Mouse (Mus musculus): ENCODE measurements around the gene Cyb5rl. TPM values are rescaled to one million over a fixed set of nuclear protein-coding genes. Genes with fewer than 3 reads are reported as not detected.

The Cyb5rl gene
- total RNA-seq, 1 experiment: 9.3 TPM

- H3K4me1 ChIP-seq (ENCODE audit: control insufficient read depth in 2 of 2, insufficient read depth in 2 of 2, low read length in 2 of 2, poor library complexity in 1 of 2): peaks cover 0 to 9% of the 10 kb centered on the region in 2 experiments; a peak in 2 of 4 replicates
Measured at GRCm38 (mm10) chr4:107126389-107126788, 59.6 kb downstream of the Cyb5rl start.

GRCm38 (mm10) chr4:107126891-107127524, 60.2 kb downstream of the Cyb5rl start:
- H3K4me3 ChIP-seq (ENCODE audit: insufficient read depth in 1 of 2, low read depth in 1 of 2, low read length in 2 of 2, poor library complexity in 1 of 2, severe bottlenecking in 1 of 2): no peak overlapping the region
- H3K4me1 ChIP-seq (ENCODE audit: control insufficient read depth in 2 of 2, insufficient read depth in 2 of 2, low read length in 2 of 2, poor library complexity in 1 of 2): peaks cover 0 to 9% of the 10 kb centered on the region in 2 experiments; a peak in 2 of 4 replicates
- TF ChIP-seq ZNF384 (IDR thresholded peaks at IDR 0.05; ENCODE audit: low read depth, low read length) (no peak), MAFK (IDR thresholded peaks at IDR 0.05; ENCODE audit: insufficient read depth, low read depth, low read length) (no peak), HCFC1 (IDR thresholded peaks at IDR 0.05; ENCODE audit: borderline replicate concordance, insufficient read depth, low read length) (no peak), ZC3H11A (IDR thresholded peaks at IDR 0.05; ENCODE audit: borderline replicate concordance, low read depth, low read length) (no peak), CHD2 (IDR thresholded peaks at IDR 0.05; ENCODE audit: low read depth, low read length) (no peak)
- H3K27ac ChIP-seq (ENCODE audit: insufficient read depth, low read depth, low read length, poor library complexity, severe bottlenecking): no peak overlapping the region
- in situ Hi-C loops (cut with MboI; ENCODE audit: low sequenced_read_pairs in 2 of 2, unreplicated experiment in 2 of 2): no loop called here
- H3K36me3 ChIP-seq (ENCODE audit: control insufficient read depth, insufficient read depth, low read length, poor library complexity, severe bottlenecking): no peaks in the 10 kb centered on the region
- no peaks in the 10 kb centered on the region for H3K9me3 ChIP-seq (ENCODE audit: control insufficient read depth, insufficient read depth, low read depth, low read length)
- DNase-seq (ENCODE audit: low read depth, low spot score): no peak
- H3K9ac ChIP-seq (ENCODE audit: insufficient read depth, low read depth, low read length, poor library complexity, severe bottlenecking): no peak overlapping the region

More at GRCm38 (mm10) chr4:107126389-107126788, 59.6 kb downstream of the Cyb5rl start:
- no peak for DNase-seq (ENCODE audit: low read depth, low spot score)
- no peaks in the 10 kb centered on the region for H3K36me3 ChIP-seq (ENCODE audit: control insufficient read depth, insufficient read depth, low read length, poor library complexity, severe bottlenecking)
- no peak overlapping the region for H3K4me3 ChIP-seq (ENCODE audit: insufficient read depth in 1 of 2, low read depth in 1 of 2, low read length in 2 of 2, poor library complexity in 1 of 2, severe bottlenecking in 1 of 2)
- no peak overlapping the region for H3K9ac ChIP-seq (ENCODE audit: insufficient read depth, low read depth, low read length, poor library complexity, severe bottlenecking)
- no peak for TF ChIP-seq ZNF384 (IDR thresholded peaks at IDR 0.05; ENCODE audit: low read depth, low read length)
- no peak for TF ChIP-seq ZC3H11A (IDR thresholded peaks at IDR 0.05; ENCODE audit: borderline replicate concordance, low read depth, low read length)
- TF ChIP-seq MAFK (IDR thresholded peaks at IDR 0.05; ENCODE audit: insufficient read depth, low read depth, low read length): no peak
- no peak for TF ChIP-seq HCFC1 (IDR thresholded peaks at IDR 0.05; ENCODE audit: borderline replicate concordance, insufficient read depth, low read length)
- no peak for TF ChIP-seq CHD2 (IDR thresholded peaks at IDR 0.05; ENCODE audit: low read depth, low read length)
- no peak overlapping the region for H3K27ac ChIP-seq (ENCODE audit: insufficient read depth, low read depth, low read length, poor library complexity, severe bottlenecking)
- in situ Hi-C loops (cut with MboI; ENCODE audit: low sequenced_read_pairs in 2 of 2, unreplicated experiment in 2 of 2): no loop called here
- H3K9me3 ChIP-seq (ENCODE audit: control insufficient read depth, insufficient read depth, low read depth, low read length): no peaks in the 10 kb centered on the region

DNA sequence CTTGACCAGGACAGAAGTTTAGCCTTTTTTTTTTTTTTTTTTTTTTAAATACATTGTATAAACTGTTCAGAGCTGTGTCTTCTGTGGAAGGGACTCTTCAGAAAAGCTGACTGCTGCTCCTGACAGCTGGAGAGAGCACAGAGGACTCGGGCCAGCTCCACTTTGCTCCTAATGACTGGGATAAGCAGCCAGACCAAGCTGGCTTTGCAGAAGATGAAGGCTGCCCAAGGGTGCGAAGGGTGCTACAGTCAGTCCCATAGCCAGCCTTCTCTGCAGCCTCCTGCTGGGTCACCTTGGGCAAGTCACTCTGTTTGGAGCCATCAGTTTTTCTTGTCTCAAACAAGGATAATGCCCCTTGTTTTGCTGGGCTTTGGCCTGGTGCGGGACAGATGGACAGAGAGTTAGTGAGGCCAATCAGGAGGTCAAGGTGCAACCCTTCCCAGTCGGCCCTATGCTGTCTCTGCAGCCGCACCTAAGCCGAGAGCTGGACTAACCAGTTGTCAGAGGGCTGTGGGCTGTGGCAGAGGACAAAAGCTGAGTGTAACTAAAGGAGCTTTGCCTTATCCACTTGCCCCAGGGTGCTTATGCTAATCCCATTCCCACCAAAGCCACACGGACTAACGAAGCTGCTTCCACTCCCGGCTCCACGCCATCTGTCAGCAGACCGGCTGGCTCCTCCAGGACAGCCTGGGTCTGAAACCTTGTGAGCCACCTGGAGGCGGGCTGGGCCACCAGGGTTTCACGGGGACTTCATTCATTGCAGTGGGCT, 61.3 kb downstream of the Cyb5rl start:
- no peak overlapping the region for H3K9ac ChIP-seq (ENCODE audit: insufficient read depth, low read depth, low read length, poor library complexity, severe bottlenecking)
- no peak for TF ChIP-seq ZC3H11A (IDR thresholded peaks at IDR 0.05; ENCODE audit: borderline replicate concordance, low read depth, low read length)
- TF ChIP-seq ZNF384 (IDR thresholded peaks at IDR 0.05; ENCODE audit: low read depth, low read length): no peak
- no peak for TF ChIP-seq HCFC1 (IDR thresholded peaks at IDR 0.05; ENCODE audit: borderline replicate concordance, insufficient read depth, low read length)
- TF ChIP-seq MAFK (IDR thresholded peaks at IDR 0.05; ENCODE audit: insufficient read depth, low read depth, low read length): no peak
- TF ChIP-seq CHD2 (IDR thresholded peaks at IDR 0.05; ENCODE audit: low read depth, low read length): no peak
- no peaks in the 10 kb centered on the region for H3K9me3 ChIP-seq (ENCODE audit: control insufficient read depth, insufficient read depth, low read depth, low read length)
- no peak overlapping the region for H3K4me3 ChIP-seq (ENCODE audit: insufficient read depth in 1 of 2, low read depth in 1 of 2, low read length in 2 of 2, poor library complexity in 1 of 2, severe bottlenecking in 1 of 2)
- peak; percentile 30 for DNase-seq (ENCODE audit: low read depth, low spot score)
- H3K36me3 ChIP-seq (ENCODE audit: control insufficient read depth, insufficient read depth, low read length, poor library complexity, severe bottlenecking): no peaks in the 10 kb centered on the region
- H3K27ac ChIP-seq (ENCODE audit: insufficient read depth, low read depth, low read length, poor library complexity, severe bottlenecking): no peak overlapping the region
- peaks cover 0 to 9% of the 10 kb centered on the region in 2 experiments; a peak in 2 of 4 replicates for H3K4me1 ChIP-seq (ENCODE audit: control insufficient read depth in 2 of 2, insufficient read depth in 2 of 2, low read length in 2 of 2, poor library complexity in 1 of 2)
- in situ Hi-C loops (cut with MboI; ENCODE audit: low sequenced_read_pairs in 2 of 2, unreplicated experiment in 2 of 2): no loop called here

- Histone ChIP-seq H3K27ac (ENCODE audit: insufficient read depth, low read depth, low read length, poor library complexity, severe bottlenecking) (no peak overlapping the region), H3K36me3 (ENCODE audit: control insufficient read depth, insufficient read depth, low read length, poor library complexity, severe bottlenecking) (no peaks in the 10 kb centered on the region), H3K9ac (ENCODE audit: insufficient read depth, low read depth, low read length, poor library complexity, severe bottlenecking) (no peak overlapping the region), H3K9me3 (ENCODE audit: control insufficient read depth, insufficient read depth, low read depth, low read length) (no peaks in the 10 kb centered on the region), H3K4me1 (ENCODE audit: control insufficient read depth in 2 of 2, insufficient read depth in 2 of 2, low read length in 2 of 2, poor library complexity in 1 of 2) (peaks cover 0 to 9% of the 10 kb centered on the region in 2 experiments; a peak in 2 of 4 replicates), H3K4me3 (ENCODE audit: insufficient read depth in 1 of 2, low read depth in 1 of 2, low read length in 2 of 2, poor library complexity in 1 of 2, severe bottlenecking in 1 of 2) (no peak overlapping the region)
- TF ChIP-seq MAFK (IDR thresholded peaks at IDR 0.05; ENCODE audit: insufficient read depth, low read depth, low read length) (no peak), HCFC1 (IDR thresholded peaks at IDR 0.05; ENCODE audit: borderline replicate concordance, insufficient read depth, low read length) (no peak), CHD2 (IDR thresholded peaks at IDR 0.05; ENCODE audit: low read depth, low read length) (no peak), ZC3H11A (IDR thresholded peaks at IDR 0.05; ENCODE audit: borderline replicate concordance, low read depth, low read length) (no peak), ZNF384 (IDR thresholded peaks at IDR 0.05; ENCODE audit: low read depth, low read length) (no peak)
- DNase-seq (ENCODE audit: low read depth, low spot score): no peak
- in situ Hi-C loops (cut with MboI; ENCODE audit: low sequenced_read_pairs in 2 of 2, unreplicated experiment in 2 of 2): no loop called here
Measured at GRCm38 (mm10) chr4:107129373-107129772, 62.6 kb downstream of the Cyb5rl start.

Data from ES-E14 (cell line).